Mouse (Mus musculus) myocyte (in vitro differentiated cells): ENCODE measurements around the gene Phlpp1. TPM values are rescaled to one million over a fixed set of nuclear protein-coding genes. Genes with fewer than 3 reads are reported as not detected.
A peak's percentile ranks its signal among the peaks of the same experiment; 100 is the strongest.

Source experiments
- H3K27me3 ChIP-seq: one replicate; pipeline ENCODE4 v1.6.1; 2011; ENCODE audit not compliant: control insufficient read depth, insufficient read depth, insufficient read length
- H3K36me3 ChIP-seq: one replicate; pipeline ENCODE4 v1.6.1; 2011; ENCODE audit not compliant: control insufficient read depth, insufficient read depth
- H3K4me2 ChIP-seq: one replicate; pipeline ENCODE4 v1.6.1; 2011; ENCODE audit warnings: low read depth, control low read depth
- H3K4me3 ChIP-seq: one replicate; pipeline ENCODE4 v1.5.1; 2011; ENCODE audit warnings: mild to moderate bottlenecking, control low read depth, moderate library complexity
- H3K79me2 ChIP-seq: one replicate; pipeline ENCODE4 v1.6.1; 2011; ENCODE audit not compliant: control insufficient read depth, insufficient read depth
- H3ac ChIP-seq: one replicate; pipeline ENCODE4 v1.6.1; 2011; ENCODE audit not compliant: control insufficient read depth, insufficient read length
- CEBPB ChIP-seq: IDR thresholded peaks from 2 replicates; pipeline ENCODE4 v1.6.1; 2011; ENCODE audit warnings: mild to moderate bottlenecking, moderate library complexity; ENCODE audit not compliant: poor library complexity, insufficient read depth, severe bottlenecking
- E2F4 ChIP-seq: IDR thresholded peaks from one replicate; pipeline ENCODE4 v1.6.1; 2011; ENCODE audit warnings: mild to moderate bottlenecking, control low read depth, moderate library complexity; ENCODE audit not compliant: insufficient read depth
- MAX ChIP-seq: IDR thresholded peaks from one replicate; pipeline ENCODE4 v1.6.1; 2011; ENCODE audit warnings: low read depth, mild to moderate bottlenecking, control low read depth
- MYOD1 ChIP-seq, 3 experiments: IDR thresholded peaks; one replicate each; pipeline ENCODE4 v1.6.1; 2011; ENCODE audit warnings: control low read depth in 2 of 3, low read depth in 2 of 3, mild to moderate bottlenecking in 2 of 3, moderate library complexity in 1 of 3; ENCODE audit not compliant: insufficient read length in 2 of 3, control insufficient read depth in 1 of 3
- MYOG ChIP-seq, 3 experiments: IDR thresholded peaks; one replicate each; pipeline ENCODE4 v1.6.1; 2011; ENCODE audit warnings: control low read depth in 2 of 3, low read depth in 2 of 3, mild to moderate bottlenecking in 2 of 3; ENCODE audit not compliant: insufficient read length in 2 of 3, control insufficient read depth in 1 of 3, insufficient read depth in 1 of 3
- POLR2A ChIP-seq: IDR thresholded peaks from one replicate; pipeline ENCODE4 v1.6.1; 2011; ENCODE audit warnings: low read depth, mild to moderate bottlenecking, control low read depth, moderate library complexity; ENCODE audit not compliant: insufficient read length
- POLR2AphosphoS2 ChIP-seq: IDR thresholded peaks from one replicate; pipeline ENCODE4 v1.6.1; 2011; ENCODE audit warnings: low read depth, control low read depth; ENCODE audit not compliant: insufficient read length
- REST ChIP-seq: IDR thresholded peaks from one replicate; pipeline ENCODE4 v1.6.1; 2011; ENCODE audit warnings: mild to moderate bottlenecking, control low read depth, moderate library complexity; ENCODE audit not compliant: insufficient read depth, insufficient read length
- SRF ChIP-seq: IDR thresholded peaks from one replicate; pipeline ENCODE4 v1.6.1; 2011; ENCODE audit warnings: low read depth; ENCODE audit not compliant: control insufficient read depth, insufficient read length
- TCF12 ChIP-seq: IDR thresholded peaks from one replicate; pipeline ENCODE4 v1.6.1; 2011; ENCODE audit warnings: mild to moderate bottlenecking, control low read depth; ENCODE audit not compliant: poor library complexity, insufficient read depth, severe bottlenecking
- TCF3 ChIP-seq: IDR thresholded peaks from one replicate; pipeline ENCODE4 v1.6.1; 2011; ENCODE audit warnings: low read depth, control low read depth; ENCODE audit not compliant: insufficient read length
- USF1 ChIP-seq: IDR thresholded peaks from one replicate; pipeline ENCODE4 v1.6.1; 2011; ENCODE audit warnings: low read depth, mild to moderate bottlenecking, control low read depth, moderate library complexity
- polyA plus RNA-seq: library from polyadenylated mRNA; unstranded; fragments of >200 nt; fragmentation: generic; extraction: Trizol; gene quantifications from one replicate; pipeline ENCODE4 v1.2.1, GENCODE M21; 2012; ENCODE audit warnings: missing spikeins

The Phlpp1 gene
- polyA plus RNA-seq, 1 experiment = 7.9 TPM

DNA sequence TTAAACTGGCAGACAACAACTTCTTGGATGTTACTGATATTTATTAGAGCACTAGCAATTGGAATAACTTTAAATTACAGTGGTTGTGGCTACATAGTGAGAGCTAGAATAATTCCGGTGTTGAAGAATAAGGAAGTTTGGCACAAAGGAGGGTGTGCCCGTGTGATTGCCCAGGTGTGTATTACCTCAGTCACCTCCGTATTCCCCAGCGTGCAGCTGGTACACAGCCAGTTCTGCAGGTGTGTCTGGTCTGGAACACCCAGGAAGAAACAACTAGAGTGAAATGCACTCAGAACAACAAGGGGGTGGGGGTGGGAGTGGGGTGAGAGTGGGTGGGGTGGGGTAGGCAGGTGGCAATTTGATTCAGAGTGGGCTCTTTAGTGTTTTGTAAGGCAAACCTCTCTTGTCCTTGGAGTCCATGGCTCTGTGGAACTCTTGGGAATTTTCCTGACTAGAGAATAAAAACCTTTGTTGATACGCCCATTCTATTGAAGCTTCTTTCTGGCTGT is 107.1 kb downstream of the Phlpp1 start:
- Histone ChIP-seq H3K4me3 (no peak overlapping the region), H3K27me3 (no peaks in the 10 kb centered on the region), H3K4me2 (no peak overlapping the region), H3K79me2 (peaks cover 10% of the 10 kb centered on the region), H3ac (no peak overlapping the region), H3K36me3 (no peaks in the 10 kb centered on the region)
- TF ChIP-seq TCF3 (no peak), SRF (no peak), POLR2AphosphoS2 (no peak), REST (no peak), MYOD1 (IDR thresholded peaks at IDR 0.05; ENCODE audit: control insufficient read depth in 1 of 3, insufficient read length in 2 of 3, low read depth in 2 of 3) (no peak), MAX (no peak), POLR2A (no peak), E2F4 (no peak), CEBPB (no peak), USF1 (no peak), MYOG (IDR thresholded peaks at IDR 0.05; ENCODE audit: control insufficient read depth in 1 of 3, insufficient read depth in 1 of 3, insufficient read length in 2 of 3, low read depth in 2 of 3) (no peak), TCF12 (no peak)

DNA sequence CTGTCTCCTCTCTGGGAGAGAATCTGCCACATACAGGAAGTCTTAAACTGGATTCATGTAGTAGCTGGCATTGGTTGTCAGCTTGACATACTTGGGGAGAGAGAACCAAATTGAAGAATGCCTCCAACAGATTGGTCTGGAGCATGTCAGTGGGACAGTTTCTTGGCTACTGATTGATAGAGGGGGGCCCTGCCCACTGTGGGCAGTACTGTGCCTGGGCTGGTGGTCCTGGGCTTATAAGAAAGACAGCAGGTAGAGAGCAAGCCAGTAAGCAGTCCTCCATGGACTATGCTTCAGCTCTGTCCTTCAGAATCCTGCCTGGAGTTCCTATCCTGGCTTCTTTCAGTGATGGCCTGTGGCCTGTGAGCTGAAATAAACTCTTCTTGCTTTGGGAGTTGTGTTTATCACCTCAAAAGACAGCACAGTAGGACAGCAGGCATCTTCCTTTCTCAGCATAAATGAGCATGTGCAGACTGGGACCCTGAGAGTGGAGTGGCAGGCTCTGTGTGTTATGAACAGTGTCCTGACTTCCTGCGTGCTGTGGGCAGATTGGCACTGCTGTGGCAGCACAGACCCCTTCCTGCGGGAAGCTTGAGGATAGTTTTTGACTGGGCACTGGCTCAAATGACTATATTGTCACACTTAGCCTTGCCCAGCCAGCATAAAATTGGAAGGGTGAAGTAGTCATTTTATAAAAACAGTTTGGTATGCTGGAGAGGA is 108.0 kb downstream of the Phlpp1 start:
- no peak overlapping the region for H3K4me3 ChIP-seq
- H3K79me2 ChIP-seq = peaks cover 10% of the 10 kb centered on the region
- H3K36me3 ChIP-seq = no peaks in the 10 kb centered on the region
- no peak overlapping the region for H3ac ChIP-seq
- no peaks in the 10 kb centered on the region for H3K27me3 ChIP-seq
- TF ChIP-seq TCF3 (no peak), E2F4 (no peak), MYOD1 (IDR thresholded peaks at IDR 0.05; ENCODE audit: control insufficient read depth in 1 of 3, insufficient read length in 2 of 3, low read depth in 2 of 3) (no peak), USF1 (no peak), TCF12 (no peak), SRF (no peak), CEBPB (no peak), POLR2AphosphoS2 (no peak), POLR2A (no peak)
- H3K4me2 ChIP-seq = no peak overlapping the region

GRCm38 (mm10) chr1:106280171-106280913 is 108.8 kb downstream of the Phlpp1 start:
- no peak overlapping the region for H3K4me3 ChIP-seq
- no peaks in the 10 kb centered on the region for H3K27me3 ChIP-seq
- TF ChIP-seq TCF3 (no peak), MAX (no peak), CEBPB (no peak), E2F4 (no peak), TCF12 (no peak), REST (no peak), USF1 (no peak), MYOG (IDR thresholded peaks at IDR 0.05; ENCODE audit: control insufficient read depth in 1 of 3, insufficient read depth in 1 of 3, insufficient read length in 2 of 3, low read depth in 2 of 3) (no peak), POLR2AphosphoS2 (no peak), MYOD1 (IDR thresholded peaks at IDR 0.05; ENCODE audit: control insufficient read depth in 1 of 3, insufficient read length in 2 of 3, low read depth in 2 of 3) (no peak), POLR2A (no peak), SRF (no peak)
- H3ac ChIP-seq = no peak overlapping the region
- peaks cover 10% of the 10 kb centered on the region for H3K79me2 ChIP-seq
- no peak overlapping the region for H3K4me2 ChIP-seq
- H3K36me3 ChIP-seq = no peaks in the 10 kb centered on the region

- Histone ChIP-seq H3ac (no peak overlapping the region), H3K4me3 (no peak overlapping the region), H3K4me2 (no peak overlapping the region), H3K79me2 (no peaks in the 10 kb centered on the region), H3K27me3 (no peaks in the 10 kb centered on the region), H3K36me3 (no peaks in the 10 kb centered on the region)
- no peak for TF ChIP-seq USF1
- no peak for TF ChIP-seq TCF12
Observed at GRCm38 (mm10) chr1:106286815-106287214, 115.3 kb downstream of the Phlpp1 start.

DNA sequence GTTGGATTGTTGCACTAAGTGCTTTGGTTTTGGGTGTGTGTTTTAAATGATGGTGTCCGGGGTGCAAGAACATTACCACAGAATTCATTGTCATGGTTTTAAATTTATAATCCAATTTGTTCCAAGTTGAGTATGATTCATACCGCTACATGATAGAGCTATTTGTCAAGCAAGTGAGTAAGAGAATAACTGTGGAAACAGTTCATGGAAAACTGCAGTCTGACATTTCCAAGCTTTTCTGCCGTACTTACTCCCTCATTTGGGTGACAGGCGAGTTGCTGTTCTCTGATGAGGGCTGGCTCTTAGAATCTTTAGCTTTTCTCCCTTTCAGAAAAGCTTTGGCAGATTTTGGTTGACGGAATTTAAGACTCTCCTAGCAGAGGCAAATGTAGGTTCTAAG is 117.5 kb downstream of the Phlpp1 start:
- no peaks in the 10 kb centered on the region for H3K36me3 ChIP-seq

More for the DNA sequence above, 117.5 kb downstream of the Phlpp1 start:
- TF ChIP-seq POLR2A (no peak), MYOG (IDR thresholded peaks at IDR 0.05; ENCODE audit: control insufficient read depth in 1 of 3, insufficient read depth in 1 of 3, insufficient read length in 2 of 3, low read depth in 2 of 3) (no peak), MYOD1 (IDR thresholded peaks at IDR 0.05; ENCODE audit: control insufficient read depth in 1 of 3, insufficient read length in 2 of 3, low read depth in 2 of 3) (no peak), CEBPB (no peak), TCF3 (no peak), MAX (no peak), REST (no peak), TCF12 (no peak), USF1 (no peak), SRF (no peak), E2F4 (no peak), POLR2AphosphoS2 (no peak)
- no peaks in the 10 kb centered on the region for H3K79me2 ChIP-seq
- H3ac ChIP-seq = no peak overlapping the region
- H3K4me2 ChIP-seq = peak overlapping the region; percentile 22
- no peaks in the 10 kb centered on the region for H3K27me3 ChIP-seq
- H3K4me3 ChIP-seq = no peak overlapping the region
